Mouse (Mus musculus): ENCODE measurements around the gene Cmtm3.

Gene Cmtm3

DNA sequence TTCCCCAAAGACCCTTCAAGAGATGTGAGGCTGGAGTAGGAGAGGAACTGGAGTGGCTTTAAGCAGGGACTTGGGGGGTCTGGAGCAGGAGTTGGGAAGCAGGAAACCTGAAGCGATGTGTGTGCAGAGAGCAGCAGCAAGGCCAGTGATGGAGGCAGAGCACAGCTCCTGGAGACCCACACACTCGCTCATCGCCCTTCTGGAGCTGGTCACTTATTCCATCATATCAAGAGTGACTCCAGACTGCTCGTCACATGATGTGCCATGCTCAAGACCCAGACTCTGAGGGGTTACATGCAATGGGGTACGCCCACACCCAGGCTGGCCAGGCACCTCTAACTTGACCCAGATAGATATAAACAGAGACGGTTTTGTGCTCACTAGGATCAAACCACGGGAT is 41.1 kb downstream of the Cmtm3 start:
- no peak for DNase-seq (ENCODE audit: extremely low spot score, low spot score)

DNA sequence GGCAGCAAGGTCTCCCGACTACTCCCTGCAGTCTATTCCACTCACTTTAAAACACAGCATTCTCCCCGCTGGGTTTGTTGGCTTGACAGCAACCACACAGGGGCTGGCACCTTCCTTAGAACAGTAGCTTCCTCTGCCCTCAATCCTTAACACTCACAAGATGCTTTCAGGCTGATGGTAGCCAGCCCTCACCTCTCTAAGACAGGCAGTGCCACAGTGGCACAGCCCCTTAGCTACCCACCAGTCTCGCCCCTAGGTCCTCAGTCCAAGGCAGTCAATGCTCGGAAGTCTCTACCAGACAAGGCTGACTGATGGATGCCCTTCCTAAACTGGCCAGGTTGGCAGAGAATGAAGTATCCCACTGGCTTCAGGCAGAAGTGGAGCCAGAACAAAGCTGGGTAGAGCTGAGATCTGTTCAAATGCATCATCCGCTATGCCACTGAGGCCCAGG is 41.8 kb downstream of the Cmtm3 start:
- no peak for DNase-seq (ENCODE audit: extremely low spot score, low spot score)

DNA sequence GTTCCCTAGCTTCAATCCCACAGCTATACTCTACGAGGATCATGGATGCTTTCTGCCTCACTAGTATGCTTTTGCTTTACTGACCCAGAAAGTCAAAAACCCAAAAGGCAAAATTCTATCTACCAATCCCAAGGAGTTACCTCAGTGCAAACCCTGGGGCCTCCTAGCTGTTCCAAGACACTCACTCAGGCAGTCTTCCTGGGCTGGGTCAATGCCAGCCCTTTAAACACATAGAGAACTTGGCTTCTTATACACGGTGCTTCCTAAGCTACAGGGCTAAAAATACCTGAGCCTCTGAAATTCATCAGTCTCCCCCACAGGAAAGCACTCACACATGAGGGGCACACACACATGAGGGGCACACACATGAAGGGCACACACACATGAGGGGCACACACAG is 44.1 kb downstream of the Cmtm3 start:
- no peak for DNase-seq (ENCODE audit: extremely low spot score, low spot score)

DNA sequence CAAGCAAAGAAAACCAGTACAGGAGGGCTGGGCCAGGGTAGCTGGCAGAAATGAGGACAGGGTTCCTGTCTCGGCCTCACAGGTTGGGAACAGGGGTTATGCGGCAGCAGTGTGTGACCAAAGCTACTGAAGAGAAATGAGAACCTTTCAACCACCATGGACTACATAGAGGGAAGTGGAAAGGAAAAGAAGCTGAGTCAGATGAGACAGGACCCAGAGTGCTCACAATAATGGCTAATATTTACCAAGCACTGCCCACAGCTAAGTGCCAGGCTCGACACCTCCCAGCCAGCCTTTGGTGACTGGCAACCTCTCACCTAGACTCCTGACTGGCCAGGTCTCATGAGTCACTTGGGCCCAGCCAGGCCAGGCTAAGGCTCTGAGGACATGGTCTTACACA is 44.8 kb downstream of the Cmtm3 start:
- DNase-seq (ENCODE audit: extremely low spot score, low spot score), result no peak

DNA sequence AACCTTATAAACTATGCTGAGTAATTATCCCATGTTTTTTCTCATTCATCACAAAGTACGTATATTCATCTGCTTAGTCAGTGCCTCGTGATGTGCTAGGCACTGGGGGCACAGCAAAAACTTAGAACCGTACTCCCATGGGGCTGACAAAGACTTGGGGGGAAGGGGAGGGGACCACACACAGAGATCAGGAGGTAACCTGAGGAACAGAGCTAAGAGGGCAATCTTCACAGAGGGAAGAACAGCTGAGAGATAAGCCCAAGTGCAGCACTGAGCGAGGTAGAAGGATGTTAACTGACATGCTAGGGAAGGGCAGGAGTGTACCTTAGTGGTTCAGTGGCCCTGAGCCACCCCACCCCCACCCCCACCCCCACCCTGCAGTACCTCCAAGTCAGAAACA is 47.5 kb downstream of the Cmtm3 start:
- no peak for DNase-seq (ENCODE audit: extremely low spot score, low spot score)

DNA sequence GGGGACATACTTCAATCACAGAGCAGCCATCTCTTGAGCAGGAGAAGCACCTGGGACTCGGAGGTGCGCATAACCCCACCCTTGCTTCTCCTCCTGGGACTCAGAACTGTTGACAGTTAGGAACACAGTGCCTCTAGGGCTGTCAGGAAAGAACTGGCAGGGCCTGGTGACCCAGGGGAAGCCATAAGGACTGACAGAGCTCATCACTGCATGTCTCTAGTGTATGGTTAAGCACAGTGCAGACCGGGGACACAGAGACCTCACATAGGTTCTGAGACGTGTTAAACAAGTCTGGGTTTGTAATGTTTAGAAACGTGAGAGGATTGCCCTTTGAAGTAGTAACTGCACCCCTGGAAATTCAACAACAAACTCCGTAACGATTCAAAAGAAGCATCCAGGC is 48.3 kb downstream of the Cmtm3 start:
- no peak for DNase-seq (ENCODE audit: extremely low spot score, low spot score)

DNA sequence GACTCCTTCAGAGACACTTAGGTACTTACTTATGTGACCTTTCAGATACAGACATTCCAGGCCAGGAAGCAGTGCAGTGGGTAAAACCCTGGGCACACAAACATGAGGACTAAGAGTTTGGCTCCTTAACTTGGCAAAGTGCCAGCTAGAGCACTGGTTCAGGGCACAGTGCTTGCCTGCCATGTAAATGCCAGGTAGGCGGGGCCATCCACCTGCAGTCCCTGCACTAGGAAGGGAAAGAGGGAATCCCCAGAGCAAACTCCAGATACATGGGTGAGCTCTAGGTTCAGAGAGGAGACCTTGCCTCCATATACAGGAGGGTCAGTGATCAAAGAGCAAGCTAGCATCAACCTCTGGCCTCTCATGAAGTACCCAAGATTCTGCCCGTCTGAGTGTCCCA is 48.8 kb downstream of the Cmtm3 start:
- no peak for DNase-seq (ENCODE audit: extremely low spot score, low spot score)

DNA sequence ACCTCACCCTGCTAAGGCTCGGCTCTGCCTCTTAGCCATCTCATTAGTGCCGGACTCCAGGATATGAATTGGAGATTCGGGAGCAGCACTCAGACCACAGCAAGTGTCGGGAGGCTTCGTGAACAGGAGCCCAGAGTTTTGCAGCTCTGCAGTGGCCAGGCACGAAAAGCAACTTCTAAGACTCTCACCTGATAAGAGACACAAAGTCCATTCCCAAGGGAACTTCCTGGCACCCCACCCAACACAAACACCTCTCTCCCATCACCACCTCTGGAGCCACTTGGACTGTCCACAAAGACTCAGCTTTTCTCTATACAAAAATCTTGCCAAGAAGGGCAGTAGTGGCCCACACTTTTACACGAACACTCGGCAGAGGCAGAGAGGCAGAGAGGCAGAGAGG is 51.0 kb downstream of the Cmtm3 start:
- DNase-seq (ENCODE audit: extremely low spot score, low spot score), result no peak

DNA sequence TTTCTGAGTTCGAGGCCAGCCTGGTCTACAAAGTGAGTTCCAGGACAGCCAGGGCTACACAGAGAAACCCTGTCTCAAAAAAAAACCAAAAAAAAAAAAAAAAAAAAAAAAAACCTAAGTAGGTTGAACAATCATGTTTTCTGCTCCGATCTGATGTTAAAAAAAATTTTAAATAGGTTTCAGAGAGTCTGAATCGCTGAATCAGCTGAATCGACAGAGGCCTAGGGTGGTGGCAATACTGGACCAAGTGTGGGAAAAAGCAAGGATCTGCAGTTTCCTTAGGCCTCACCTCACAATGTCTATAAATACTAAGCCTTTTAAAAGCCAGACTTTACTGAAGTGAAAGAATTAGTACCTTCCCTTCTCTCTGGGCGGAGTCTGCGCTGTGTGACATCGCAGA is 53.9 kb downstream of the Cmtm3 start:
- no peak for DNase-seq (ENCODE audit: extremely low spot score, low spot score)

DNA sequence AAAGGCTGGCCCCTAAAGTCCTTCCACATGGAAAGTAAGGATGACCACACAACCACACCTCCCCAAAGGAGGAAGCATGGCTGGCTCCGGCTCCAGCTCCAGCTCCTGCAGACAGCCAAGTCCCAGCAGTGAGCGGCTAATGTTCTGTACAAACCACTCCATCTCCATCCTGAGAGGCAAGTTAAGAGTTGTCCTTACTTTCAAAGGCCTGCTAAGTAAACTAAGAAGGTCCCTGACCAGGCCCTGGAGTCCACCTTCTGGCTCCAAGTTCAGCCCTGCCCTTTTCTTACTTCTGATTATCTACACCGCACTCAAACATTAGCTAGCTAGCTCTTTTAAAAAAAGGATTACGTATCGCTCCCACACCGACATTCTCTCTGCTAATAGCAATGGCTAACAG is 54.6 kb downstream of the Cmtm3 start:
- DNase-seq (ENCODE audit: extremely low spot score, low spot score), result no peak

DNA sequence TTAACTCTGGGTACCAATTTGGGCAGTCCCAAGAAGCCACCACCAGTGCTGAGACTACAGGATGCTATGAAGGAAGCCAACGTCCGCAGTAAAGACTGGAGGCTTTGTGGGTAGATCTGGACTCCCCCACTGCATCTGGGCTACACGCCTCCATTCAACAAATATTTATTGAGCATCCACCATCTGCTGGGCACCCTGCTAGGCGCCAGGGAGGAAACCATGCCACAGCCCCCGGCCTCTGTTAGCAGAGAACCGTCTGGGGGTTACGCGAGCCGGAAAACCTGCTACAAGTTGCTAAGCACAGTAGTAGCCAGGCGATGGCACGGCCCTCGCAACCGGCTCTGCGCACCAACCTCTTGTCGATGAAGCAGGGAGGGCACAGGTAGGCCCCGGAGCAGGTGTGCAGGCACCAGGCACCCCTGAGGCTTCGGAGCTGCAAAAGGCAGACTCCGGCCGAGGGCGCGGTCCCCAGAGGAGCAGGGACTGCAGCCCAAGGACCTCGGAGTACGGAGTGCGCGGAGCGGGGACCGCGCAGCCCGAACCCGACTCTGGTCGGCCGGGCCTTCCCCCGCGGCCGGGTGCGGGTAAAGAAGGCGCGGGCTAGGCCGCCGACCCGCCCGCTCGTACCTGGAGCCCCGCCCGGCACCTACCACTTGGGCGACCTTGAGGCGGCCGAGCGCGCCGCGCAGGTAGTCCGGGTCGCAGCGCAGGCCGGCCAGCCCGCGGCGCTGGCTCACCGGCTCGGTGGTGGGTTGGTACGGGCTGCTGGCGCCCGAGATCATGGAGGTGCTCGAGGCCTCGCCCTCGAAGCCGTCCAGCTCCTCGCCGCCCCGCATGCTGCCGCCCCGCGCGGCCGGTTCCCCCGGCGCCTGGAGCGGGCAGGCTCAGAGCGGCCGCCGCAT is 55.8 kb downstream of the Cmtm3 start:
- DNase-seq (ENCODE audit: extremely low spot score, low spot score), result peak; percentile 73

DNA sequence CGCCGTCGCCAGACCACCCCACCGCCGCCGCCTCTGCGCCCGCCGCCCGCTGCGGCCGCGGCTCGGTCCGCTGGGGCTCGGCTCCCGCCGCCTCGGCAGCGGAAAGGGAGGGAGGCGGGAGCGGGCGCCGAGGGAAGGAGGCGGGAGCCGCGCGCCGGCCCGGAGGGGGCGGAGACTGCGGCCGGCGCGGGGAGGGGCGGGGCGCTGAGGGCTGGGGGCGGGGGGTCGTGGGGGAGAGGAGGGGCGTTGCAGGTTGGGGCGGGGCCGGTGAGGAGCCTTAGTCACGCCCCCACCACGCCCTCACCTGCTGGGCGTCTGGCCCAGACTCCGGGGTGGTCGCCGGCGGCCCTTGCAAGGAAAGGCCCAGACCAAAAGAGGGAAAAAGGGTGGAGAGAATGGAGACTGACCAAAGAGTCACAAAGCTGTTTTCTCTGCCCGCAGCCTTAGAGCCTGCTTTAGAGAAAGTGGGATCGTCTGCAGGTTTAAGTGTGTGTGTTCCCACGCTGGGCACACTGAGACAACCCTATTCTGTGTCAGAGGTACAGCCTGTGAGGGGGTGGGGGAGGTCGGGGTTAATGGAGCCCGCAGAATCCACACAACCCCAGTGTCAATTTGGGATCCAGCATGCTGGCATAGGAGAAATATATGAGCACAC is 56.6 kb downstream of the Cmtm3 start, which contains the start of gene Cmtm4:
TSS of gene Cmtm4 (minus strand) at position 105 of the 655 bp plus-strand sequence.
- DNase-seq (ENCODE audit: extremely low spot score, low spot score), result no peak
